Mouse (Mus musculus): ENCODE results near the gene Hormad2.

Hormad2 gene

DNA sequence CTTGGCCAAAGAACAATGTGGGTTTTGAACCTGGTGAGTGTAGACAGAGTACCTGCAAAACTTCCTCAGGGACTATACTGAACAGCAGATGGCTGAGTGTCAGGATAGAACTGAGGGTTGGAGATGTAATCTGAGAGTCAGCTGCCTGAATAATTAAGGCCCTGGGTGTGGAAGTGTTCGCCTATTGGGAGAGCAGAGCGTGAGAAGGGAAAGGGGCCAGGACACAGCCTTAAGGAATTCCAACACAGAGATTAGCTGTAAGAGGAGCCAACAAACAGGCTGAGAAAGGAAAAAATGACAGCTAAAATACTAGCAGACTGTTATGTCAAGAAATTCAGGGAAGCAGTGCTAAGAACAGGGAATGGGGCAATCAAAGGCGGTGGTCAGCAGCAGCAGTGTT lies 88.3 kb downstream of the Hormad2 start:
- ATAC-seq (ENCODE audit: insufficient number of reproducible peaks, low FRiP score, low TSS enrichment): no peak

DNA sequence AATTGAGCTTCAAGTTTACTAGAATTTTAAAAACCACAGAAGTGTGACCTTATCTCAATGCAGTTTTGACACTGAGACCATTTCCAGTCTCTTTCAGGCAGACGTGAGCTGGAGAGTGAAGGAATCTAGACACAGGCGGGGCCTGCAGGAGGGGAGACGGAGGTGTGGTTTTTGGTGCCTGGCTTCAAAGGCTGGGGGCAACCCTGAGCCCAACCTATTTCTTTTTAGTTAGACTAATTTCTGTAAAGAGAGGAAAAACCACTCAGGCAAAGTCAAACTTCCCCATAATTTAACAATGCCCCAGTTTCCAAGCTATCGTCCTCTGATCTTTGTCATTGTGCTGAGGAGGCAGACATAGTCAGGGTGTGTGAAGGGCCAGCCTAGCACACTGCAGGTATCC lies 97.0 kb downstream of the Hormad2 start:
- no peak for ATAC-seq (ENCODE audit: insufficient number of reproducible peaks, low FRiP score, low TSS enrichment)

GRCm38 (mm10) chr11:4342027-4342426 lies 98.9 kb downstream of the Hormad2 start:
- no peak for ATAC-seq (ENCODE audit: insufficient number of reproducible peaks, low FRiP score, low TSS enrichment)

DNA sequence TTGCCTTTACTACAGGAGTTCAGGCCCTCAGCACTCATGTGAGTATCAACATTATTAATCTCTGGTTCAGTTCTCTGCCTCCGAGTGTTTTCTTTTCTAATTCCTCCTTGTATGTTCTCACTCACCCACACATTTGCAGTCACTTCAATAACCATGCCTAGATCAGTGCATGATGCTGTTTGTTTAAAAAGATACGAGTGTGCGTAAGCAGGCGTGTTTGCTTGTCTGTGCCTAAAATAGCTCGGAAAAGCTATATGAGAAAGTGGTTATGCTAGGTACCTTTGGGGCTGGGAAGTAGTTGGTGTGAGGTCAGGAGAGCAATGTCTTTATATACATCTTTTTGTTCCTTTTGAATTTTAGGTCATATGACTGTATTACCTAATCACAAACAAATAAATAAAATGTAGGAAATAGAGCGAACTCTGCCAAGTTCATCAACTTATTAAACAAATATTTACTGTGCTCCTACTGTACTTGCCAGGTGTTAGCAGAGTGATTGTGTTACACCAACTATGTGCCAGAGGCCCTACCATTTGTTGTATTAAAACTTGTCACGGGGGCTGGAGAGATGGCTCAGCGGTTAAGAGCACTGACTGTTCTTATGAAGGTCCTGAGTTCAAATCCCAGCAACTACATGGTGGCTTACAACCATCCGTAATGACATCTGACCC lies 100.7 kb downstream of the Hormad2 start:
- no peak for ATAC-seq (ENCODE audit: insufficient number of reproducible peaks, low FRiP score, low TSS enrichment)

GRCm38 (mm10) chr11:4339275-4339674 lies 101.6 kb downstream of the Hormad2 start:
- ATAC-seq (ENCODE audit: insufficient number of reproducible peaks, low FRiP score, low TSS enrichment): no peak

- ATAC-seq (ENCODE audit: insufficient number of reproducible peaks, low FRiP score, low TSS enrichment): no peak
Observed at GRCm38 (mm10) chr11:4336693-4337283, 104.1 kb downstream of the Hormad2 start.

DNA sequence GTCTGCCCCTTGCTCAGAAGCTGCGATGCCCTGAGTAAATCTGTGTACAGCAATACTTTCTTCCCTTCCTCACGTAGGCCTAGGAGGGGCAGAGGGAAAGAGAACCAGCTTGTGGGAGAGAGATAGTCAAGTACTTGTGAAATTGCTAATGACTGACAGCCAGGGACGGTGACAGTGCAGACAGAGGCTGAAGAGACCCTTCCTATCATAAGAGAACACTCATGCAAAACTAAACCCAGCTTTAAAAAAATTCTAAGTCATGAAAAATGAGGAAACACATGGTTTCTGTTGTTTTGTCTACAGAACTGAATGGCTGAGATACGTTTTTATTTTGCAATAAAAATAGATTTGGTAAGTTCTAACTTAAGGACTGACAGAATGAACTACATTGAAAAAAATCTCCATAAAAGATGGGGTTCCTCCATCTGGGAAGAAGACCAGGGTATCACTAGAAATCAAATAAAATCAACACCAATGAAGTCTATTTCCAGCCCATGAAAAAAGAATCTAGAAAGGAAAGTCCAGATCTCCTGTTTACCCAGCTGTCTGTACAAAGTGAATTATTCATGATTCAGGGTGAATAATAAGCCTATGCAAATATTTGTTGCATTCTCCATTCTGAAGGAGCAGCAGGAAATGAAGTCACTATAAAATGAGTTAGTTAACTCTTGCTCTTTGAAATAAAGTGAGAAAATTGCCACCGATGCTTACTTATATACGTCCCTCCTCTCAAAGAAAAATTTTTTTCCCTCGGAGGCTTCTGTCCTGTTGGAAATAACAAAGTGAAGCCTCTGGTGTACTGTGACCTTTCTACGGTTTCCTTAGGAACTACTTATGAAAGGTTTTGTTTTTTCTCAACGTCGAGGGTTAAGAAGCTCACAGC lies 104.9 kb downstream of the Hormad2 start:
- ATAC-seq (ENCODE audit: insufficient number of reproducible peaks, low FRiP score, low TSS enrichment): no peak

DNA sequence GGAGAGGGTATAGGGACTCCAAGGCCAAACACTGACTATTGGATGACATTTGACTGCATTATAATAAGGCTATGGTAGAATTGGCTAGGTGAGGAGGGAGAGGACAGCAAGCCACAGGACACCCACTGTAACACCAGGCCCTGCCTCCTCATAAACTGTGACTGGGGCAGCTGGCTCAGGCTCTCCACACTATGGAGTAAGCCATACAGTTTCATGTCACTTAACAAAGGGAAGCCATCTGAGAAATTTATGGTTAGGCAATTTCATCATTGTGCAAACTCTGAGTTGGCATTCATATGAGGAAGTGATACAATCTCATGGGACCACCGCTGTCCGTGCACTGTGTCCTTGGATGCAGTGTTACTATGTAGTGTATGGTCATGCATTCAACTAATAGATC lies 107.9 kb downstream of the Hormad2 start:
- no peak for ATAC-seq (ENCODE audit: insufficient number of reproducible peaks, low FRiP score, low TSS enrichment)

DNA sequence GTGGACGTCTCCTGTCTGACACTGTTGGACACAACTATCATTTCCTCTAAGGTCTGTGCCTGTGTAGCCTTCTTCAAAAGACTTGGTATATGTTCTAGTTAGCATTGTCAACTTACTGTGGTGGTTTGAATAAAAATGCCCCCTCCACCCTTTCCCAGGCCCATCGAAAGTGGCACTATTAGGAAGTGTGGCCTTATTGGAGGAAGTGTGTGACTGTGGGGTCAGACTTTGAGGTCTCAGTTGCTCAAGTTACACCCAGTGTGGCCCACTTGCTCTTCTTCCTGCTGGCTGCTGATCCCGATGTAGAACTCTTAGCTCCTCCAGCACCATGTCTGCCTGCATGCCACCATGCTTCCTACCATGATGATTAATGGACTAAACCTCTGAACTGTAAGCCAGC lies 112.7 kb downstream of the Hormad2 start:
- no peak for ATAC-seq (ENCODE audit: insufficient number of reproducible peaks, low FRiP score, low TSS enrichment)

DNA sequence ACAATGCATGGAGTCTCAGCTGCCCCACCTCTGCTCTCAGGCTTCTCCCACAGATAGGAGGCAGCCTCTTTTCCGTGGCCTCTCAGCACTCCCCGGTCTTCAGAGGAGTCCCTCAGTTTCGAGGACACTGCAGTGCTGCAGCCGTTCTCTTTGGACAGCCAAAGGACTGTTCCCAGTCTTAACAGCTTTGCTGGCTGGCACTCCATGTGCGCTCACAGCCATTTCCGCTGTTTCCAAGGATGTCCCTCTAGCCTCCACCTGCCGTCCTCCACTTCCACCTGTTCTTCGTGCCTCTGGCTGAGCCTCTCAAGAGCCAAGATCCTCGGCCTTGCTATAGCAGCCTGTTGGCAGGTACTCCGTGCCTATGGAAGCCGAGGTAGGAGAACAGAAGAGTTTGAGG lies 117.4 kb downstream of the Hormad2 start:
- no peak for ATAC-seq (ENCODE audit: insufficient number of reproducible peaks, low FRiP score, low TSS enrichment)

DNA sequence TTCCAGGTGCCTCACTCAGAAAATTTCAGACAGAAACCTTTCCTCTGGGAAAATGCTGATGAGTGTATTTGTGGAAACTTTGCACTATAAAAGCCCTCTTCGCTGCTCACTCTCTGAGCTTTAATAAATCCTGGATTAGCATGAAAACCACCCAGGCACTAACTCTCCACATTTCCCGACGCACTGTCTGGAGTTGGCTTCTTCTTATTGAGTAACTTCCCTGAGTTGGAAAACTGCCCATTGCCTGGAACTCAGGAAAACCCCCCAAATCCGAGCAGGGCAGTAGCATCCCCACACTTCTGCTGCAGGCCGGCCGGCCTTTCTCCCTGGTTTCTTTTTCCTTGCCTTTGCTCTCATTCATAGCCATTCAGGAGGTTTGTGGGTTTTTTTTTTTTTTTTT lies 118.0 kb downstream of the Hormad2 start:
- ATAC-seq (ENCODE audit: insufficient number of reproducible peaks, low FRiP score, low TSS enrichment): no peak

DNA sequence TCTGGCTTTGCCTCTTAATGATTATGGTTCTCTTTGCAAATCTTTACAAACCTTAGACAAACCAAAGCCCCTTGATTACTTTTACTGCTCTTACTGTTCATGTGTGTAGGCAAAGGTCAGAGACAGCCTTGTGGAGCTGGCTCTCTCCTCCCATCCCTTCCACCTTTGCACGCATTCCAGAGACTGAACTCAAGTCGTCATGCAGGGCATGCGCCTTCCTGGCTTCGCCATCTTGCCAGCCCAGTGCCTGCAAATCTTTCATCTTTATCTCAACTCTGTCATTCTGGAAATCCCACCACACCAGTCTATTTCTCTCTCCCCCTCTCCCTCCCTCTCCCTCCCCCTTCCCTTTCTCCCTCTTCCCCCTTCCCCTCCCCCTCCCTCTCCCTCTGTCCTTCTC lies 120.0 kb downstream of the Hormad2 start:
- no peak for ATAC-seq (ENCODE audit: insufficient number of reproducible peaks, low FRiP score, low TSS enrichment)

DNA sequence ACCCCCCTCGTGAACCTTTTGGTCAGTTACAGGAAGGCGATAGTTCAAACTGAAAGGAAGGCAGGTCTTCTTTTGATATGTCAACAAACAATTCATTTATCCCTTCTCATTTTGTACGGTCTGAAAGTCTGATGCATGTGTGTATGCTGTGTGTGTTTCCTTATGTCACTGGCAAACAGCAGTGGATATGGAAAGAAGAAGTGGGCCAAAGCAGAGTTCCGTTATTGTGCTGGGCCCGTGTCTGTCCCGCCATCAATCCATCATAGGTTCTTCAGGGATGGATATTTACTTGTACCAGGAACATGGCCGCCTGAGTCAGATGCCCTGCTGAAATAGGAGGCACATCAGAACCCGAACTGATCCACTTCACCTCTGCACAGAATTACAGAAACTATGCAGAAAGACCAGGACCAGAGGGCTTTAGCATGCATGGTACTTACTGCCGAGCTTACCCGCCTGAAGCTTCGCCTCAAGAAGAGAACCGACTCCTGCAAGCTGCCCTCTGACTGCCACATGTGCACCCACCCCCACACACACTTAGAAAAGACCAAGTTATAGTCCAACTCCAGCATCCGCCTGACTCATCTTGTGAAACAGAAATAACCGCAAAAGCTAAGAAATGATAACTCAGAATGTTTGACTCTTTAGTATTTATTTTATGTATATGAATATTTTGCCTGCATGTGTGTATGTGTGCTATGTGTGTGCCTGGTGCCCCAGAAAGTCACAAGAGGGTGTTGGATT lies 121.5 kb downstream of the Hormad2 start:
- no peak for ATAC-seq (ENCODE audit: insufficient number of reproducible peaks, low FRiP score, low TSS enrichment)

DNA sequence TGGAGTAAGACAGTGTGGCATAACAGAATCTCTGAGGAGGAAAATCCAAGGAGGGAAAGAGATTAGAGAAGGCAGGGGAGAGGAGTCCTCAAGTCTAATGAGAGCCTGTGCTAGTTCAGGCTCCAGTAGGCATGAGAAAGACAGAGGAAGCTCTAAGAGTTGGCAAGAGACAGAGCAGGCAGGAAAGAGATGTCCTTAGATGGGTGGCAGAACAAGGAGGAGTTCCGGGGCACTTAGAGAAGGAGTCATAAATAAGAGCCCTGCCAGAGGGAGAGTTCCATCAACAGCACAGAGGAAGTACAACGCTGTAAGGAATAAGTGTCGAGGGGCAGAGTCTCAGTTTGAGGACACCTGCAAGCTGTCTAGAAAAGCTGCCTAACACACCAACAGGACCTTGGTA lies 122.9 kb downstream of the Hormad2 start:
- no peak for ATAC-seq (ENCODE audit: insufficient number of reproducible peaks, low FRiP score, low TSS enrichment)

GRCm38 (mm10) chr11:4317287-4317686 lies 123.6 kb downstream of the Hormad2 start:
- ATAC-seq (ENCODE audit: insufficient number of reproducible peaks, low FRiP score, low TSS enrichment): no peak

DNA sequence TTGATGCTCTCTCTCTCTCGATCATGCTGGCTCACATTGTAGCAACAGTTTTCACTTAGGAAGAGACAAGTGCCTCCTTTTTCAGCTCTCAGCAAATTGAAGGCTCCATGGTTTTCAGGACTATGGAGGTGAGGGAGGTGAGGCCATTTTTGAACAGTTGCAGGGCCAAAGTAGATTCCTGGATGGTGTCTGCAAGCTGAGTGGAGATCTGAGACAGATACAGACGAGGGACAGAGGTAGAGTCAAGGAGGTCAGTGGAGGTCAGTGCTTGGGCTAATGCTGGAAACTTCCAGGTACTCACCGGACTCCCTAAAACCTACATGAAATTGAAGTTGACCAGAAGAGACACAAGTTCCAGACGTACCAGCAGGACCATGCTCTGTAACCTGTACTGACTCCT lies 128.7 kb downstream of the Hormad2 start:
- ATAC-seq (ENCODE audit: insufficient number of reproducible peaks, low FRiP score, low TSS enrichment): no peak

GRCm38 (mm10) chr11:4310324-4310723 lies 130.6 kb downstream of the Hormad2 start:
- no peak for ATAC-seq (ENCODE audit: insufficient number of reproducible peaks, low FRiP score, low TSS enrichment)

- ATAC-seq (ENCODE audit: insufficient number of reproducible peaks, low FRiP score, low TSS enrichment): no peak
Observed at GRCm38 (mm10) chr11:4309613-4310012, 131.3 kb downstream of the Hormad2 start.

GRCm38 (mm10) chr11:4308514-4309450 lies 132.1 kb downstream of the Hormad2 start:
- ATAC-seq (ENCODE audit: insufficient number of reproducible peaks, low FRiP score, low TSS enrichment): no peak

- ATAC-seq (ENCODE audit: insufficient number of reproducible peaks, low FRiP score, low TSS enrichment): no peak
Observed at GRCm38 (mm10) chr11:4308060-4308513, 132.8 kb downstream of the Hormad2 start.
